Mouse (Mus musculus) E14TG2a.4 (cell line): ENCODE measurements around the gene Lrr1.

Experiments used
- CTCF ChIP-seq: conservative IDR thresholded peaks from 2 replicates; pipeline ENCODE4 v1.5.1; 2014; ENCODE audit warnings: low read length
- NANOG ChIP-seq: IDR thresholded peaks from 2 replicates; pipeline ENCODE4 v1.6.1; 2014; ENCODE audit warnings: borderline replicate concordance, low read length, mixed read lengths

- TF ChIP-seq CTCF (no peak), NANOG (no peak)
Observed at GRCm38 (mm10) chr12:69213186-69213777, 44.7 kb downstream of the Lrr1 start.
